Mouse (Mus musculus): Measurements from ENCODE around the gene Tpk1.
"Not testable (repeated sequence)": the region's sequence is repeated elsewhere in the genome, so short reads cannot be mapped to it uniquely, and the experiment has no call there.

Gene Tpk1

GRCm38 (mm10) chr6:43518378-43518777, 147.7 kb downstream of the Tpk1 start:
- DNase-seq: no peak

- no peak for DNase-seq
These were observed 148.8 kb downstream of the Tpk1 start for GRCm38 (mm10) chr6:43517316-43517655.

- no peak for DNase-seq
These were observed 149.3 kb downstream of the Tpk1 start for GRCm38 (mm10) chr6:43516593-43517315.

GRCm38 (mm10) chr6:43506686-43507385, 159.2 kb downstream of the Tpk1 start:
- DNase-seq: not testable (repeated sequence)

- no peak for DNase-seq
These were observed 161.4 kb downstream of the Tpk1 start for GRCm38 (mm10) chr6:43504609-43505230.

- DNase-seq: no peak
These were observed 173.7 kb downstream of the Tpk1 start for GRCm38 (mm10) chr6:43492367-43492766.

GRCm38 (mm10) chr6:43486691-43487090, 179.4 kb downstream of the Tpk1 start:
- no peak for DNase-seq

- DNase-seq: no peak
These were observed 185.4 kb downstream of the Tpk1 start for GRCm38 (mm10) chr6:43480687-43481086.

GRCm38 (mm10) chr6:43478810-43479209, 187.3 kb downstream of the Tpk1 start:
- peak; percentile 21 to 43 for DNase-seq

- DNase-seq: no peak
These were observed 189.7 kb downstream of the Tpk1 start for GRCm38 (mm10) chr6:43476406-43476805.

- no peak for DNase-seq
These were observed 190.2 kb downstream of the Tpk1 start for GRCm38 (mm10) chr6:43475921-43476320.

- DNase-seq: no peak
These were observed 194.5 kb downstream of the Tpk1 start for GRCm38 (mm10) chr6:43471556-43471955.

GRCm38 (mm10) chr6:43468821-43469594, 197.1 kb downstream of the Tpk1 start:
- no peak for DNase-seq

GRCm38 (mm10) chr6:43462849-43463369, 203.2 kb downstream of the Tpk1 start:
- DNase-seq: no peak

GRCm38 (mm10) chr6:43462189-43462848, 203.8 kb downstream of the Tpk1 start:
- no peak for DNase-seq

GRCm38 (mm10) chr6:43459082-43459481, 207.0 kb downstream of the Tpk1 start:
- no peak for DNase-seq

GRCm38 (mm10) chr6:43457989-43458388, 208.1 kb downstream of the Tpk1 start:
- no peak for DNase-seq

GRCm38 (mm10) chr6:43449498-43449897, 216.6 kb downstream of the Tpk1 start:
- DNase-seq: peak; percentile 68 to 78

- DNase-seq: no peak
These were observed 220.2 kb downstream of the Tpk1 start for GRCm38 (mm10) chr6:43445856-43446255.

GRCm38 (mm10) chr6:43442191-43442590, 223.9 kb downstream of the Tpk1 start:
- DNase-seq: no peak

- peak; percentile 35 to 52 for DNase-seq
These were observed 230.0 kb downstream of the Tpk1 start for GRCm38 (mm10) chr6:43435987-43436541.

GRCm38 (mm10) chr6:43434365-43434764, 231.7 kb downstream of the Tpk1 start:
- no peak for DNase-seq

Data from cerebellum, adult 18-20 months (tissue).